Mouse (Mus musculus) forebrain, embryonic 15.5 days (tissue): ENCODE measurements at regions not wholly inside any gene's neighbourhood (a gene's known extent, or its start where the extent isn't known, plus 50 kb on each side); places are given as distances from the start of the nearest gene placed in this dataset.

Experiments used
- ATAC-seq: fragments of 200-750 bp; cut with Nextera tagmentation; replicated peaks from 2 replicates; pipeline ENCODE4 v1.8.0; 2017; ENCODE audit warnings: mild to moderate bottlenecking, moderate TSS enrichment, moderate library complexity
- H3K27ac ChIP-seq: fragments of 300-500 bp; sonication (generic); replicated peaks from 2 replicates; pipeline ENCODE4 v1.5.1; 2015; ENCODE audit warnings: mild to moderate bottlenecking, inconsistent platforms
- H3K27me3 ChIP-seq: fragments of 300-500 bp; sonication (generic); 2 replicates; pipeline ENCODE4 v1.6.1; 2015; ENCODE audit warnings: inconsistent platforms
- H3K36me3 ChIP-seq: fragments of 300-500 bp; sonication (generic); 2 replicates; pipeline ENCODE4 v1.6.1; 2015; ENCODE audit warnings: mild to moderate bottlenecking, inconsistent platforms
- H3K4me1 ChIP-seq: fragments of 300-500 bp; sonication (generic); 2 replicates; pipeline ENCODE4 v1.6.1; 2015; ENCODE audit warnings: inconsistent platforms
- H3K4me2 ChIP-seq: fragments of 300-500 bp; sonication (generic); replicated peaks from 2 replicates; pipeline ENCODE4 v1.6.1; 2015; ENCODE audit warnings: mild to moderate bottlenecking, inconsistent platforms
- H3K4me3 ChIP-seq: fragments of 300-500 bp; sonication (generic); 2 replicates; pipeline ENCODE4 v1.5.1; 2015; ENCODE audit warnings: mild to moderate bottlenecking, inconsistent platforms
- H3K9ac ChIP-seq: fragments of 300-500 bp; sonication (generic); replicated peaks from 2 replicates; pipeline ENCODE4 v1.6.1; 2015; ENCODE audit warnings: mild to moderate bottlenecking, inconsistent platforms
- H3K9me3 ChIP-seq: fragments of 300-500 bp; sonication (generic); 2 replicates; pipeline ENCODE4 v1.6.1; 2016; ENCODE audit warnings: inconsistent platforms
- WGBS: fragments of 180-500 bp; shearing (Covaris S2); methylation state at CpG from one replicate; pipeline ENCODE4 v1.1.7; 2015; ENCODE audit warnings: mixed read lengths; 5-methylcytosine and 5-hydroxymethylcytosine counted together

GRCm38 (mm10) chr1:154113291-154114050 lies 87.5 kb upstream of the Zfp648 start:
- H3K27ac ChIP-seq: no peak overlapping the region
- H3K4me1 ChIP-seq: peaks cover 14% of the 10 kb centered on the region; the same call in 1 of the 2 replicates
- H3K4me3 ChIP-seq: no peak overlapping the region
- no peaks in the 10 kb centered on the region for H3K27me3 ChIP-seq
- H3K36me3 ChIP-seq: no peaks in the 10 kb centered on the region
- WGBS: 77% methylated on average over 12 of the region's 12 CpGs
- H3K4me2 ChIP-seq: no peak overlapping the region
- no peak for ATAC-seq
- H3K9ac ChIP-seq: no peak overlapping the region
- H3K9me3 ChIP-seq: no peaks in the 10 kb centered on the region

GRCm38 (mm10) chr1:154116188-154116710 lies 84.7 kb upstream of the Zfp648 start:
- H3K9ac ChIP-seq: no peak overlapping the region

GRCm38 (mm10) chr1:154117346-154117687 lies 83.7 kb upstream of the Zfp648 start:
- no peak overlapping the region for H3K27ac ChIP-seq
- no peak for ATAC-seq
- no peaks in the 10 kb centered on the region for H3K9me3 ChIP-seq
- H3K4me2 ChIP-seq: 0 out of 2 replicates have a peak overlapping the region, but pooled peaks have one; percentile 8
- 44% methylated on average over 11 of the region's 11 CpGs for WGBS
- no peaks in the 10 kb centered on the region for H3K36me3 ChIP-seq
- no peaks in the 10 kb centered on the region for H3K27me3 ChIP-seq
- H3K9ac ChIP-seq: no peak overlapping the region
- peaks cover 26% of the 10 kb centered on the region for H3K4me1 ChIP-seq
- no peak overlapping the region for H3K4me3 ChIP-seq

More at GRCm38 (mm10) chr1:154116188-154116710, 84.7 kb upstream of the Zfp648 start:
- Histone ChIP-seq H3K27ac (no peak overlapping the region), H3K9me3 (no peaks in the 10 kb centered on the region), H3K4me1 (peaks cover 26% of the 10 kb centered on the region), H3K27me3 (no peaks in the 10 kb centered on the region), H3K4me2 (no peak overlapping the region), H3K36me3 (no peaks in the 10 kb centered on the region), H3K4me3 (no peak overlapping the region)
- ATAC-seq: no peak
- WGBS: 84% methylated on average over 7 of the region's 7 CpGs

- no peak; the same call in 1 of the 2 replicates for ATAC-seq
- Histone ChIP-seq H3K4me1 (peaks cover 26% of the 10 kb centered on the region), H3K9me3 (no peaks in the 10 kb centered on the region), H3K27me3 (no peaks in the 10 kb centered on the region), H3K4me3 (no peak overlapping the region), H3K36me3 (no peaks in the 10 kb centered on the region), H3K27ac (no peak overlapping the region), H3K4me2 (0 out of 2 replicates have a peak overlapping the region, but pooled peaks have one; percentile 8), H3K9ac (no peak overlapping the region)
- 53% methylated on average over 20 of the region's 20 CpGs for WGBS
These were observed 83.2 kb upstream of the Zfp648 start for GRCm38 (mm10) chr1:154117688-154118373.

GRCm38 (mm10) chr1:154118374-154119004 lies 82.5 kb upstream of the Zfp648 start:
- no peak overlapping the region for H3K4me3 ChIP-seq
- peaks cover 26% of the 10 kb centered on the region for H3K4me1 ChIP-seq
- H3K9ac ChIP-seq: no peak overlapping the region
- peak; percentile 49; the same call in 1 of the 2 replicates for ATAC-seq
- H3K27ac ChIP-seq: no peak overlapping the region
- H3K4me2 ChIP-seq: no peak overlapping the region
- no peaks in the 10 kb centered on the region for H3K9me3 ChIP-seq
- no peaks in the 10 kb centered on the region for H3K36me3 ChIP-seq
- H3K27me3 ChIP-seq: no peaks in the 10 kb centered on the region
- 52% methylated on average over 10 of the region's 10 CpGs for WGBS

- Histone ChIP-seq H3K4me2 (no peak overlapping the region), H3K4me1 (peaks cover 26% of the 10 kb centered on the region), H3K9ac (no peak overlapping the region), H3K27ac (no peak overlapping the region), H3K36me3 (no peaks in the 10 kb centered on the region), H3K9me3 (no peaks in the 10 kb centered on the region), H3K27me3 (no peaks in the 10 kb centered on the region), H3K4me3 (no peak overlapping the region)
- ATAC-seq: no peak
- WGBS: 87% methylated on average over 5 of the region's 5 CpGs
These were observed 81.4 kb upstream of the Zfp648 start for GRCm38 (mm10) chr1:154119611-154120010.

GRCm38 (mm10) chr1:154120693-154121092 lies 80.3 kb upstream of the Zfp648 start:
- ATAC-seq: peak; percentile 57
- Histone ChIP-seq H3K9me3 (no peaks in the 10 kb centered on the region), H3K9ac (no peak overlapping the region), H3K4me3 (no peak overlapping the region), H3K27me3 (no peaks in the 10 kb centered on the region), H3K27ac (no peak overlapping the region), H3K4me2 (no peak overlapping the region), H3K36me3 (no peaks in the 10 kb centered on the region), H3K4me1 (peaks cover 26% of the 10 kb centered on the region)
- WGBS: 24% methylated on average over 1 of the region's 1 CpGs

GRCm38 (mm10) chr1:154124981-154125380 lies 76.0 kb upstream of the Zfp648 start:
- Histone ChIP-seq H3K4me2 (no peak overlapping the region), H3K9me3 (no peaks in the 10 kb centered on the region), H3K4me3 (no peak overlapping the region), H3K27ac (no peak overlapping the region), H3K27me3 (no peaks in the 10 kb centered on the region), H3K9ac (no peak overlapping the region), H3K36me3 (no peaks in the 10 kb centered on the region), H3K4me1 (peaks cover 4% of the 10 kb centered on the region)
- ATAC-seq: no peak

- Histone ChIP-seq H3K9me3 (no peaks in the 10 kb centered on the region), H3K4me3 (no peak overlapping the region), H3K4me2 (no peak overlapping the region), H3K36me3 (no peaks in the 10 kb centered on the region), H3K27ac (no peak overlapping the region), H3K9ac (no peak overlapping the region), H3K27me3 (no peaks in the 10 kb centered on the region), H3K4me1 (no peaks in the 10 kb centered on the region)
- ATAC-seq: no peak
- 80% methylated on average over 4 of the region's 4 CpGs for WGBS
These were observed 74.5 kb upstream of the Zfp648 start for GRCm38 (mm10) chr1:154126487-154126886.

GRCm38 (mm10) chr1:154139488-154139887 lies 61.5 kb upstream of the Zfp648 start:
- ATAC-seq: no peak
- 59% methylated on average over 4 of the region's 4 CpGs for WGBS
- no peak overlapping the region for H3K4me3 ChIP-seq
- no peak overlapping the region for H3K4me2 ChIP-seq
- H3K9me3 ChIP-seq: no peaks in the 10 kb centered on the region
- H3K4me1 ChIP-seq: no peaks in the 10 kb centered on the region
- H3K27ac ChIP-seq: no peak overlapping the region
- H3K27me3 ChIP-seq: no peaks in the 10 kb centered on the region
- H3K9ac ChIP-seq: no peak overlapping the region
- no peaks in the 10 kb centered on the region for H3K36me3 ChIP-seq

GRCm38 (mm10) chr1:154143691-154144090 lies 57.3 kb upstream of the Zfp648 start:
- 78% methylated on average over 1 of the region's 1 CpGs for WGBS
- no peaks in the 10 kb centered on the region for H3K9me3 ChIP-seq
- ATAC-seq: no peak
- H3K4me2 ChIP-seq: no peak overlapping the region
- no peak overlapping the region for H3K9ac ChIP-seq
- H3K27me3 ChIP-seq: no peaks in the 10 kb centered on the region
- H3K4me3 ChIP-seq: no peak overlapping the region
- no peaks in the 10 kb centered on the region for H3K4me1 ChIP-seq
- no peaks in the 10 kb centered on the region for H3K36me3 ChIP-seq
- no peak overlapping the region for H3K27ac ChIP-seq

- H3K36me3 ChIP-seq: no peaks in the 10 kb centered on the region
- WGBS: 90% methylated on average over 3 of the region's 3 CpGs
These were observed 53.9 kb upstream of the Zfp648 start for GRCm38 (mm10) chr1:154147001-154147571.

More at GRCm38 (mm10) chr1:154147001-154147571, 53.9 kb upstream of the Zfp648 start:
- H3K4me2 ChIP-seq: no peak overlapping the region
- peaks cover 11% of the 10 kb centered on the region for H3K4me1 ChIP-seq
- H3K4me3 ChIP-seq: no peak overlapping the region
- no peak overlapping the region for H3K9ac ChIP-seq
- no peak overlapping the region for H3K27ac ChIP-seq
- H3K27me3 ChIP-seq: no peaks in the 10 kb centered on the region
- H3K9me3 ChIP-seq: no peaks in the 10 kb centered on the region
- no peak for ATAC-seq
